Comparison of ENCODE assay signal across 8 mouse cellular contexts in the genomic region with DNA sequence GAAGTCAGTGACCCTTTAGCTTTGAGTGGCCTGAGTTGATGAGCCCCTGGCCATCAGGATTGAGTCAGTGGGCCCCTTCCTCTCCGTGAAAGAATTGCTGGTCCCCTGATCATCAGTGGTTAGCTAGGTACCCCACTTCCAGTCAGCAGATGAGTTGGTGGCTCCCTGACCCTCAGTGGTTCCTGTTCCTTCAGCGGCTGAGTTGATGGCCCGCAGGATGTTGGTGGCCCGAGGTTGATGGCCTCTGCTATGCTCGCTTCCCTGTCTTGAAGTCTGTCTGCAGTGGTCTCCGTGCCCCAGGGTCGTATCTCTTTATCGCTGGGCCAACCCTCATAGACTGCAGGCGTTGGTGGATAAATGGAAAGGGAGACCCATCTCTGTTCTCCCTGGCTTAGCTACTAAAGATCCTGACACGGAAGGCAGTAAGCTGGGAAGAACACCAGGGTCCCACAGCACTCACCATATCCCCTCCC. TPM values are rescaled to one million over a fixed set of nuclear protein-coding genes. Genes with fewer than 3 reads are reported as not detected.
DNase-seq lines count a peak whose midpoint lies in the region; ATAC-seq and TF ChIP-seq lines count a peak whose summit lies in the region.

No protein-coding gene starts in this region.

- 3% methylated on average over 10 of the region's 10 CpGs for WGBS in hindbrain, embryonic 11.5 days

- H3K36me3 ChIP-seq in hindbrain, embryonic 11.5 days (ENCODE audit: control insufficient read depth, insufficient read depth, low read length): no peaks in the 10 kb centered on the region

- H3K4me2 ChIP-seq in hindbrain, embryonic 11.5 days (replicated peaks; ENCODE audit: low read depth, low read length): peak overlapping the region; percentile 53

- H3K9me3 ChIP-seq in hindbrain, embryonic 11.5 days (ENCODE audit: control insufficient read depth, low read length): no peaks in the 10 kb centered on the region

- TF ChIP-seq POLR2A in cortical plate, adult 2 months (IDR thresholded peaks at IDR 0.05; ENCODE audit: extremely low read depth, insufficient read depth, low read length): no peak

- TF ChIP-seq CTCF in cortical plate, adult 2 months (IDR thresholded peaks at IDR 0.05; ENCODE audit: extremely low read depth, insufficient read depth, low read length): no peak

- DNase-seq in left cerebral cortex, postnatal 4 days: peak; percentile 8
- DNase-seq in left cerebral cortex, postnatal 36 days (ENCODE audit: low spot score in 2 of 2): no peak
- no peak for DNase-seq in hindbrain, embryonic 11.5 days (ENCODE audit: low spot score)
- no peak for DNase-seq in cerebellum, adult 18-20 months
- no peak for DNase-seq in adrenal gland, postnatal 36 days
- no peak for DNase-seq in cerebellum, adult 9-11 months

- intact Hi-C loops in left cerebral cortex, postnatal 4 days (cut with DNase I): loop anchor here (10.0 kb wide), 1 partner anchor 103 kb away; the partner anchor contains the start of gene Spata5
- intact Hi-C loops in left cerebral cortex, postnatal 36 days (cut with DNase I): loop anchor here (5.0 kb wide), 1 partner anchor 105 kb away; the partner anchor contains the start of gene Spata5

- H3K27me3 ChIP-seq in hindbrain, embryonic 11.5 days (ENCODE audit: control insufficient read depth, insufficient read depth, low read length): no peaks in the 10 kb centered on the region

- H3K27ac ChIP-seq in cortical plate, adult 2 months (ENCODE audit: insufficient read depth, low read length): peak overlapping the region; percentile 15
- H3K27ac ChIP-seq in hindbrain, embryonic 11.5 days (ENCODE audit: low read depth, low read length): peak overlapping the region; percentile 47; the same call in 1 of the 2 replicates

- H3K9ac ChIP-seq in hindbrain, embryonic 11.5 days (ENCODE audit: low read depth, low read length): peak overlapping the region; percentile 61

- no peaks in the 10 kb centered on the region for H3K4me1 ChIP-seq in cortical plate, adult 2 months (ENCODE audit: control insufficient read depth, insufficient read depth, low read length)
- H3K4me1 ChIP-seq in hindbrain, embryonic 11.5 days (replicated peaks; ENCODE audit: control insufficient read depth, insufficient read depth, low read length): 0 out of 2 replicates have a peak, but pooled peaks cover 2% of the 10 kb centered on the region

- H3K4me3 ChIP-seq in cortical plate, adult 2 months (ENCODE audit: insufficient read depth, low read length): peak overlapping the region; percentile 67
- peak overlapping the region; percentile 82 for H3K4me3 ChIP-seq in hindbrain, embryonic 11.5 days (ENCODE audit: low read depth, low read length)

- peak; percentile 85; the same call in 1 of the 2 replicates for ATAC-seq in hindbrain, embryonic 11.5 days (ENCODE audit: low FRiP score)
- ATAC-seq in megakaryocyte-erythroid progenitor cell, adult 5-6 weeks (replicated peaks; ENCODE audit: low FRiP score, low TSS enrichment, poor library complexity, severe bottlenecking): peak; percentile 50

RNA-seq across cellular contexts. Expression of gene Bbs12, which starts 0.4 kb away (rescaled TPM):
- total RNA-seq in left cerebral cortex, postnatal 4 days (2021): 1 to 10 TPM; 5.9 to 6.3 TPM
- 1 to 10 TPM; 3.3 to 4.1 TPM for total RNA-seq in left cerebral cortex, postnatal 36 days (2021)
- 1.7 and 2.1 TPM in 2 replicates for polyA plus RNA-seq in cortical plate, adult 2 months (2012; rRNA removed)
- polyA plus RNA-seq in hindbrain, embryonic 11.5 days (2014; fragmentation: Nextera tagmentation; extraction: Ambion mirVana): 6.0 and 7.3 TPM in 2 replicates
- 10.3 and 15.8 TPM in 2 replicates for total RNA-seq in megakaryocyte-erythroid progenitor cell, adult 5-6 weeks (2014; fragmentation: Nextera tagmentation)
- total RNA-seq in megakaryocyte-erythroid progenitor cell, adult 5-6 weeks (2017): 8.2 and 17.5 TPM in 2 replicates
- 1 to 10 TPM; 5.1 to 5.5 TPM for total RNA-seq in adrenal gland, postnatal 36 days (2021)

RNA-seq across cellular contexts. Expression of gene Cetn4, which starts 0.6 kb away (rescaled TPM):
- total RNA-seq in left cerebral cortex, postnatal 4 days (2021): 1 to 10 TPM; 2.8 to 3.6 TPM
- 1 to 10 TPM; 9.3 TPM for total RNA-seq in left cerebral cortex, postnatal 36 days (2021)
- 11.6 and 13.1 TPM in 2 replicates for polyA plus RNA-seq in cortical plate, adult 2 months (2012; rRNA removed)
- 1.4 and 1.8 TPM in 2 replicates for polyA plus RNA-seq in hindbrain, embryonic 11.5 days (2014; fragmentation: Nextera tagmentation; extraction: Ambion mirVana)
- 3.6 and 6.5 TPM in 2 replicates for total RNA-seq in megakaryocyte-erythroid progenitor cell, adult 5-6 weeks (2014; fragmentation: Nextera tagmentation)
- 7.3 and 10.6 TPM in 2 replicates for total RNA-seq in megakaryocyte-erythroid progenitor cell, adult 5-6 weeks (2017)
- 1 to 10 TPM; 3.3 to 7.0 TPM for total RNA-seq in adrenal gland, postnatal 36 days (2021)

RNA-seq across cellular contexts. Expression of gene Fgf2, which starts 36.2 kb away (rescaled TPM):
- total RNA-seq in left cerebral cortex, postnatal 4 days (2021): 1 to 10 TPM; 1.6 to 2.3 TPM
- 1 to 10 TPM; 3.6 to 4.2 TPM for total RNA-seq in left cerebral cortex, postnatal 36 days (2021)
- 2.6 and 2.7 TPM in 2 replicates for polyA plus RNA-seq in cortical plate, adult 2 months (2012; rRNA removed)
- polyA plus RNA-seq in hindbrain, embryonic 11.5 days (2014; fragmentation: Nextera tagmentation; extraction: Ambion mirVana): 0.49 and 1.1 TPM in 2 replicates
- total RNA-seq in megakaryocyte-erythroid progenitor cell, adult 5-6 weeks (2014; fragmentation: Nextera tagmentation): not detected in 2 replicates
- total RNA-seq in megakaryocyte-erythroid progenitor cell, adult 5-6 weeks (2017): not detected in 2 replicates
- 1 to 10 TPM; 3.0 to 7.0 TPM for total RNA-seq in adrenal gland, postnatal 36 days (2021)
